Mouse (Mus musculus) MEL (cell line): ENCODE measurements at regions not wholly inside any gene's neighbourhood (a gene's known extent, or its start where the extent isn't known, plus 50 kb on each side); places are given as distances from the start of the nearest gene placed in this dataset.

Experiments
- BHLHE40 ChIP-seq: IDR thresholded peaks from 2 replicates; pipeline ENCODE4 v1.6.1; 2012; ENCODE audit warnings: low read depth, mild to moderate bottlenecking, inconsistent platforms, low read length, improper control_type of control experiment, borderline replicate concordance
- CTCF ChIP-seq, 3 experiments: IDR thresholded peaks in 2 of 3; conservative IDR thresholded peaks in 1 of 3; 2 replicates each; pipeline ENCODE4 v1.5.1; 2011 to 2012; ENCODE audit warnings: low read length in 3 of 3, low read depth in 2 of 3, mild to moderate bottlenecking in 2 of 3, improper control_type of control experiment in 1 of 3, inconsistent platforms in 1 of 3, mixed read lengths in 1 of 3, moderate library complexity in 1 of 3; ENCODE audit not compliant: control insufficient read depth in 1 of 3, insufficient read depth in 1 of 3, poor library complexity in 1 of 3, severe bottlenecking in 1 of 3
- NELFE ChIP-seq: IDR thresholded peaks from 2 replicates; pipeline ENCODE4 v1.6.1; 2011; ENCODE audit warnings: low read depth, low read length, improper control_type of control experiment
- POLR2A ChIP-seq, 2 experiments: IDR thresholded peaks; 2 replicates each; pipeline ENCODE4 v1.6.1; 2011 to 2012; ENCODE audit warnings: low read length in 2 of 2, mild to moderate bottlenecking in 2 of 2, control low read depth in 1 of 2, improper control_type of control experiment in 1 of 2, low read depth in 1 of 2, moderate library complexity in 1 of 2; ENCODE audit not compliant: control insufficient read depth in 1 of 2, insufficient read depth in 1 of 2, poor library complexity in 1 of 2
- RAD21 ChIP-seq: IDR thresholded peaks from 2 replicates; pipeline ENCODE4 v1.6.1; 2011; ENCODE audit warnings: mild to moderate bottlenecking, low read depth, low read length, improper control_type of control experiment
- SMC3 ChIP-seq: IDR thresholded peaks from 2 replicates; pipeline ENCODE4 v1.6.1; 2011; ENCODE audit warnings: low read depth, low read length, improper control_type of control experiment
- ZC3H11A ChIP-seq: IDR thresholded peaks from 2 replicates; pipeline ENCODE4 v1.6.1; 2012; ENCODE audit warnings: low read depth, mild to moderate bottlenecking, inconsistent platforms, low read length, improper control_type of control experiment
- ZNF384 ChIP-seq: IDR thresholded peaks from 2 replicates; pipeline ENCODE4 v1.6.1; 2012; ENCODE audit warnings: low read depth, mild to moderate bottlenecking, inconsistent platforms, low read length, improper control_type of control experiment

DNA sequence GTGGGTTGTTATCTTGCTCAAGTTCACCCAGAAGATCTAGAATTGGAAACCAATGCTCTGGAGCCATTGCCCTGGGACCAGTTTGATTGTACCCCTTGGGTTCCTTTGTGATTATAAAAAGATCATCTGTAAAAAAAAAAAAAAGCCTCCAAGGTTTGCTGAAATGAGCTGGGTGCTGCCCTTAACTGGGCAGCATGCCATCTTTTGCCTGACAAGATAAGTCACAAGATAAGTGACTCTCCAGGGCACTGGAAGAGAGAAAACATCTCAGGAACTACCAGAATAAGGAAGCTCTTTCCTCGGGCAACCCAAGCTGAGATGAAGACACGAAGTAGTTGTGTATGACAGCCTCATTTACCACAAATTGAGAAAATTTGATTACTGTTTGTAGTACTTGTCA lies 202.7 kb upstream of the Eci2 start:
- TF ChIP-seq CTCF (IDR thresholded peaks at IDR 0.05 in 2 of 3, conservative IDR thresholded peaks at IDR 0.05 in 1 of 3; ENCODE audit: control insufficient read depth in 1 of 3, insufficient read depth in 1 of 3, low read depth in 2 of 3, low read length in 3 of 3, poor library complexity in 1 of 3, severe bottlenecking in 1 of 3) (no peak), POLR2A (IDR thresholded peaks at IDR 0.05; ENCODE audit: control insufficient read depth in 1 of 2, insufficient read depth in 1 of 2, low read depth in 1 of 2, low read length in 2 of 2, poor library complexity in 1 of 2) (no peak), ZC3H11A (no peak), ZNF384 (no peak), NELFE (no peak), SMC3 (no peak), RAD21 (no peak), BHLHE40 (no peak)
